Mouse (Mus musculus) kidney, embryonic 16.5 days (tissue): ENCODE data around the gene Slc25a42. TPM values are rescaled to one million over a fixed set of nuclear protein-coding genes. Genes with fewer than 3 reads are reported as not detected.

Experiments used
- ATAC-seq: fragments of 200-750 bp; cut with Nextera tagmentation; 2 replicates; pipeline ENCODE4 v1.8.0; 2017; ENCODE audit warnings: moderate TSS enrichment; ENCODE audit not compliant: low FRiP score, low TSS enrichment
- H3K27ac ChIP-seq: fragments of 300-500 bp; sonication (generic); 2 replicates; pipeline ENCODE4 v1.5.1; 2014; ENCODE audit warnings: low read length
- H3K27me3 ChIP-seq: fragments of 300-500 bp; sonication (generic); 2 replicates; pipeline ENCODE4 v1.6.1; 2014; ENCODE audit warnings: low read length, control low read depth, mixed read lengths; ENCODE audit not compliant: insufficient read depth
- H3K36me3 ChIP-seq: fragments of 300-500 bp; sonication (generic); 2 replicates; pipeline ENCODE4 v1.6.1; 2014; ENCODE audit warnings: low read length, control low read depth, mixed read lengths; ENCODE audit not compliant: insufficient read depth
- H3K4me1 ChIP-seq: fragments of 300-500 bp; sonication (generic); 2 replicates; pipeline ENCODE4 v1.6.1; 2014; ENCODE audit warnings: low read length, control low read depth, mixed read lengths; ENCODE audit not compliant: insufficient read depth
- H3K4me2 ChIP-seq: fragments of 300-500 bp; sonication (generic); replicated peaks from 2 replicates; pipeline ENCODE4 v1.6.1; 2014; ENCODE audit warnings: low read depth, low read length
- H3K4me3 ChIP-seq: fragments of 300-500 bp; sonication (generic); 2 replicates; pipeline ENCODE4 v1.5.1; 2014; ENCODE audit warnings: mild to moderate bottlenecking, low read length
- H3K9ac ChIP-seq: fragments of 300-500 bp; sonication (generic); replicated peaks from 2 replicates; pipeline ENCODE4 v1.6.1; 2014; ENCODE audit warnings: low read length
- H3K9me3 ChIP-seq: fragments of 300-500 bp; sonication (generic); 2 replicates; pipeline ENCODE4 v1.6.1; 2016; ENCODE audit warnings: low read length, control low read depth
- WGBS: fragments of 180-500 bp; shearing (Covaris S2); extraction: QIAGEN DNeasy Blood & Tissue Kit; methylation state at CpG from one replicate; pipeline ENCODE4 v1.1.7; 2014; 5-methylcytosine and 5-hydroxymethylcytosine counted together
- polyA plus RNA-seq: library from polyadenylated mRNA; unstranded; fragments of >200 nt; fragmentation: Nextera tagmentation; extraction: Ambion mirVana; gene quantifications from 2 replicates; pipeline ENCODE4 v1.2.1, GENCODE M21; 2015

Slc25a42 gene
- polyA plus RNA-seq, 1 experiment from 2014 or later = 5.0 TPM

DNA sequence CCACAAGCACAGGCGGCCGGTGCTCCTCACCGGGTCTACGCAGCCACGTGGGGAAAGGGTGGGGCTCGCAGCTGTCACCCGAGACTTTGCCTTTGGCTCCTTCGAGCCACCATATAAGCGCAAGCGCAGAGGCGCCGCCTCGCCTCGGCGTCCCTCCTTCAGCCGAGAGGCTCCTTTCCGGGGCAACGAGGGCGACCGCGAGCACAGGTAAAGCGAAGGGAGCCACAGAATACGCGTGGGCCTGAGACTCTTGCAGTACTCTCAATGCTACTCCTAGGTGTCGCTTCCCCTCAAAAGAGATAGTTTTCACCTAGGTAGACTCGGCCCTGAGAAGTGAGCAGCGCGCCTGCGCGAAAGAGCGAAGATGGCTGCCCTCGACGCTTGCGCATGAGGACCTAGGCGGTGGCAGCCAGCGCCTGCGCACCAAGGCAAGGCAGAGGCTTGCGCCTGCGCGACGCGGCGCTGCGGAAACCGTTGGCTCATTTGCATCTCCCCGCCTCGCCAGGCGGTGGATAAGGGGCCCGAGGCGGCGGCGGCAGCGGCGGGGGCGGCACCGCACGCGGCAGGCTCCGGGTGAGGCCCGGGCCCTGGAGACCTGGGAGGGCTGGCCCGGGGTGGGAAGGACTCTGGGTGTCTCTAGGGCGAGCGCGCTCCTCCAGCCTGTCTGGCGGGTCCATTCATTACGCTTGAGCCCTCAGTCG, 22.1 kb upstream of the Slc25a42 start, which contains the start of the genes Sugp2 and Armc6:
TSS of gene Sugp2 (plus strand) at position 147 of the 701 bp plus-strand sequence.
TSS of gene Armc6 (minus strand) at position 387 of the 701 bp plus-strand sequence.
- Histone ChIP-seq H3K9me3 (no peaks in the 10 kb centered on the region), H3K4me2 (peak within 1 kb of the TSS; percentile 85), H3K27ac (peak within 1 kb of the TSS; percentile 94), H3K4me1 (peaks cover 21% of the 10 kb centered on the region), H3K4me3 (peak within 1 kb of the TSS; percentile 76), H3K27me3 (no peaks in the 10 kb centered on the region), H3K9ac (peak within 1 kb of the TSS; percentile 88), H3K36me3 (peaks cover 28% of the 10 kb centered on the region; the same call in 1 of the 2 replicates)
- peak; percentile 97 for ATAC-seq
- WGBS = under 1% methylated on average over 65 of the region's 67 CpGs

DNA sequence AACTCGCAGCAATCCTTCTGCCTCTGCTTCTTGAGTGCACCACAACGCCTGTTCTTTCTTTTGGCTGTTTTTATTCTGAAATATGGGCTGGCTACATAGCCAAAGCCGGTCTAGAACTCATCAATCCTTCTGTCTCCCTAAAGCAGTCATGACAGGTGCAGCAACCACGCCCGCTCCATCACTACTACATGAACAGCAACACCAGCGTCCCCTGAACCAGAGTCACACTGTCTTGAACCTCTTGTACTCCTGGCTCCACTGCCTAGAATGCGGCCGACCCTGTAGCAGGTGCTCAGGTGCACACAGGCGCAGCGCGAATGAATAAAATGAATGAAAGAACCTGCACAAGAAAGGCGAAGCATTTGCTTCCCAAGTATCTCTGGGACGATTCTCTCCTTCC, 21.5 kb upstream of the Slc25a42 start:
- peak overlapping the region; percentile 88 for H3K9ac ChIP-seq
- peak overlapping the region; percentile 85 for H3K4me2 ChIP-seq
- peaks cover 21% of the 10 kb centered on the region for H3K4me1 ChIP-seq
- peak overlapping the region; percentile 76 for H3K4me3 ChIP-seq
- ATAC-seq = peak; percentile 16; the same call in 1 of the 2 replicates
- no peaks in the 10 kb centered on the region for H3K9me3 ChIP-seq
- no peaks in the 10 kb centered on the region for H3K27me3 ChIP-seq
- peaks cover 31% of the 10 kb centered on the region; the same call in 1 of the 2 replicates for H3K36me3 ChIP-seq
- 6% methylated on average over 13 of the region's 13 CpGs for WGBS
- H3K27ac ChIP-seq = no peak overlapping the region

DNA sequence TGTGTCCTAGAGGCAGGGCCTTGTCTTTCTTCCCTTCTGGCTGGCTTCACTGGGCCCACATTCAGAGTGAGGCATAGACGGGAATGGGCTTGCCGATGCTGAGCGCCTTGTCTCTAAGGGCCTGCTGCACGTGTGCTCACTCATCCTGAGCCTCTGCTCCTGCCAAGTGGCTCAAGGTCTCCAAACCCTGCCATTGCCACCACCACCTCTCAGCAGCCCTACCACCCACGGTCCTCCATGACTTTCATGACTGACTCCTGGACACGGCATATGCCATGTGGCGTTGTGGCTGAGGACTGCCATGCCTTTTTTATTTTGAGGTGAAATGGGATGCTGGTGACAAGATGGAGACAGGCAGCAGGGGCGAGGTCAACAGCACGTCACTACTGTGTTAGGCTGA, 18.7 kb upstream of the Slc25a42 start:
- no peaks in the 10 kb centered on the region for H3K9me3 ChIP-seq
- ATAC-seq = no peak
- no peak overlapping the region for H3K27ac ChIP-seq
- peaks cover 11% of the 10 kb centered on the region; the same call in 1 of the 2 replicates for H3K36me3 ChIP-seq
- no peak overlapping the region for H3K4me3 ChIP-seq
- H3K4me2 ChIP-seq = no peak overlapping the region
- no peaks in the 10 kb centered on the region for H3K27me3 ChIP-seq
- no peak overlapping the region for H3K9ac ChIP-seq
- WGBS = 93% methylated on average over 9 of the region's 9 CpGs
- peaks cover 16% of the 10 kb centered on the region for H3K4me1 ChIP-seq

DNA sequence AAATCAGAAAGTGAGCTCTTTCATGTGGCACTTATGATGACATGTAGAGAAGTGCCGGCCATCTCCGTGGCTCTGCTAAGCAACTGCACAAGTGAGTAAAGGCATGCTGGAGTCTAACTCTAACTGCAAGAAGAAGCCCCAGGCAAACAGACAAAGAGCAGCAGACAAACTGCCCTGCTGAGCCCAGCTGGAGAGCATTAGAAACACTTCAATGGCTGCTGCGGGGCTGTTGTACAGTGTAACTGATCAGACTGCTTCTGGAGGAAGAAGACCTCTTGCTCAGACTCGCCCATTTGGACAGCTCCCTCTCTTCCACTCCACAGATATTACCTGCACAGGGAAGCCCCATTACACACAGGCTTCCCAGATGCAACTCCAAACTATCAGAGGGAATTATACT, 15.9 kb upstream of the Slc25a42 start:
- no peaks in the 10 kb centered on the region for H3K9me3 ChIP-seq
- H3K27me3 ChIP-seq = no peaks in the 10 kb centered on the region
- no peak overlapping the region for H3K27ac ChIP-seq
- no peak overlapping the region for H3K4me3 ChIP-seq
- WGBS = 81% methylated on average over 4 of the region's 4 CpGs
- no peak overlapping the region for H3K4me2 ChIP-seq
- H3K36me3 ChIP-seq = peaks cover 20% of the 10 kb centered on the region; the same call in 1 of the 2 replicates
- no peak overlapping the region for H3K9ac ChIP-seq
- H3K4me1 ChIP-seq = no peaks in the 10 kb centered on the region; the same call in 1 of the 2 replicates
- ATAC-seq = no peak

DNA sequence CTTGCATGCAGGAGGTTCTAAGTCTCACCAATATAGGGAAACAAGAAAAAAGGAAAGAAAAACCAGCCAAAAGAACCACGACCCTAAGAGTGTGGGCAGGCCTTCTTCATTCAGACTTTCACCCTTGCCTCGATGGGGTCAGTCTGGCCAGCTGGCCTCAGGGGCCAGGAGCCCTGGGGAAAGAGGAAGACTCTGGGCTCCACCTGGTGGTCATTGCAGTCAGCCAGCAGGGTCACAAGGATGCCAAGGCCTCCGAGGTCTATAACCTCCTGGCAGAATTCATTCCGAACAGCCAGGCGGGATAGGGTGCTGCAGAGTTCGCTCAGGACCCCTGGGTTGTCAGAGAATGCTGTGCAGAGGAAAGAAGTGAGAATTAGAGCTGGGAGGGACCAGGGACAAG, 11.2 kb upstream of the Slc25a42 start:
- no peak for ATAC-seq
- Histone ChIP-seq H3K27me3 (no peaks in the 10 kb centered on the region), H3K9me3 (no peaks in the 10 kb centered on the region), H3K4me1 (no peaks in the 10 kb centered on the region), H3K4me2 (no peak overlapping the region), H3K36me3 (peaks cover 9% of the 10 kb centered on the region; the same call in 1 of the 2 replicates), H3K9ac (no peak overlapping the region), H3K27ac (no peak overlapping the region), H3K4me3 (no peak overlapping the region)
- WGBS = 41% methylated on average over 6 of the region's 6 CpGs

DNA sequence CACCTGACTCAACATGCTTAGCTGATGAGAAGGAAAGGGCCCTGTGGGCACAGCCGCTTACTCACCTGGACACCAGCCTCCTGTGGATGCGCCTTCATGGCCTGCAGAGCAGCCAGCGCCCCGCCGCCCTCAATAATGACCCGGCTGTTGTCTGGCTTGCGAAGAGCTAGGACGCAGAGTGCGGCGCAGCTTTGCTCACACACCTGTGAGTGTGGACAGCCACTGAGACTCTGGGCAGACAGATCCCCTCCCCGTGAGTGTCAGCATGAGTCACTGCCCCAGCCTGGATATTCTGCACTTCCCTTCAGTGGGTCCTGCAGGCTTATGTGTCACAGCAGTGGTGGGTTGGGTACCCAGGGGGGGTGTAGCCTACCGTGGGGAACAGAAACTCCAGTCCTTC, 9.9 kb upstream of the Slc25a42 start:
- WGBS = 96% methylated on average over 12 of the region's 12 CpGs
- Histone ChIP-seq H3K4me2 (no peak overlapping the region), H3K27ac (no peak overlapping the region), H3K27me3 (no peaks in the 10 kb centered on the region), H3K4me3 (no peak overlapping the region), H3K9ac (no peak overlapping the region), H3K4me1 (no peaks in the 10 kb centered on the region), H3K36me3 (peaks cover 9% of the 10 kb centered on the region; the same call in 1 of the 2 replicates), H3K9me3 (no peaks in the 10 kb centered on the region)
- ATAC-seq = no peak

DNA sequence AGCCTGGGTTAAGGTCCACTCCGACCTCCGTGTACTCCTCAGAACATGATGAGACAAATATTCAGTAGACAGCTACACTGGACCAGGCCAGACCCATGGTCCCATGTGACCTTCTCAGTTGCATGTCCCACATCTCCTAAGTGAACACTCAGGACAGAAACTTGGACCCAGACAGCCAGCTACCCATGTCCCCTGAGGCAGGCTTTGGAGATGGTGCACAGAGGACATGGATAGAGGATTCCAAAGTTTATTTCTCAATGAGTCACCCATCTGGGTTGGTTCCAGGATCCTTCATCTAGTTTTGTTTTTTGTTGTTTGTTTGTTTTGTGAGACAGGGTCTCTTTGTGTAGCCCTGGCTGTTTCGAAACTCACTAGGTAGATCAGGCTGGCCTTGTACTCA, 8.8 kb upstream of the Slc25a42 start:
- Histone ChIP-seq H3K9me3 (no peaks in the 10 kb centered on the region), H3K4me3 (no peak overlapping the region), H3K4me2 (no peak overlapping the region), H3K9ac (0 out of 2 replicates have a peak overlapping the region, but pooled peaks have one; percentile 27), H3K27me3 (no peaks in the 10 kb centered on the region), H3K27ac (no peak overlapping the region), H3K4me1 (no peaks in the 10 kb centered on the region), H3K36me3 (peaks cover 9% of the 10 kb centered on the region; the same call in 1 of the 2 replicates)
- WGBS = 93% methylated on average over 3 of the region's 3 CpGs
- no peak for ATAC-seq

DNA sequence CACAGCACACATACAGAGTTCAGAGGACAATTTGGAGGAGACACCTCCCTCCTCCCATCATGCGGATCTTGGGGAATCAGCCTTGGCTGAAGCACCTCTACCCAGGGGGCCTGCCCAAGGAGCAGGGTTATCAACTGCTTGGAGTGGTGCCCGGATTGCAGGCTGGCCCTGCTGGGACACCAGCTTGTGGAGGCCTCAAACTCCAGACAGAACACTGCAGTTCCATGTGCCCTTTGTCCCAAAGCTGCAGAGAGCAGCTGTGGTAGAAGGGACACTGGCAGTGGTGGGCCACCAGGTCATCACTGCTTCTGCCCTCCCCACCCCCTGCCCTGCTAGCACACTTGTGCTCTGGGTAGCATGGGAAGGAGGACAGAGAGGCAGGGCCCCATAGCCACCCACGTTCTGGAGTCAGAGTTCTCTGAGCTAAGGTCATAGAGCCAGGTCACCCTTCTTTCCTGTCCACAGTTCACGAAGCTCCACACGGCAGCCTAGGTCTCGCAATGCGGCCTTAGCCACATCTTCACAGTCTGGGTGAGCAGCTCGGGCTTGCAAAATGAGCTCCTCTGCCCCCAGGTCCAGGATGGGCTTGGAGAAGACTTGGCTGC, 8.2 kb upstream of the Slc25a42 start:
- Histone ChIP-seq H3K4me1 (no peaks in the 10 kb centered on the region), H3K27me3 (no peaks in the 10 kb centered on the region), H3K4me2 (no peak overlapping the region), H3K27ac (no peak overlapping the region), H3K9me3 (no peaks in the 10 kb centered on the region), H3K9ac (0 out of 2 replicates have a peak overlapping the region, but pooled peaks have one; percentile 27), H3K4me3 (no peak overlapping the region), H3K36me3 (peaks cover 9% of the 10 kb centered on the region; the same call in 1 of the 2 replicates)
- ATAC-seq = no peak
- 63% methylated on average over 8 of the region's 8 CpGs for WGBS

DNA sequence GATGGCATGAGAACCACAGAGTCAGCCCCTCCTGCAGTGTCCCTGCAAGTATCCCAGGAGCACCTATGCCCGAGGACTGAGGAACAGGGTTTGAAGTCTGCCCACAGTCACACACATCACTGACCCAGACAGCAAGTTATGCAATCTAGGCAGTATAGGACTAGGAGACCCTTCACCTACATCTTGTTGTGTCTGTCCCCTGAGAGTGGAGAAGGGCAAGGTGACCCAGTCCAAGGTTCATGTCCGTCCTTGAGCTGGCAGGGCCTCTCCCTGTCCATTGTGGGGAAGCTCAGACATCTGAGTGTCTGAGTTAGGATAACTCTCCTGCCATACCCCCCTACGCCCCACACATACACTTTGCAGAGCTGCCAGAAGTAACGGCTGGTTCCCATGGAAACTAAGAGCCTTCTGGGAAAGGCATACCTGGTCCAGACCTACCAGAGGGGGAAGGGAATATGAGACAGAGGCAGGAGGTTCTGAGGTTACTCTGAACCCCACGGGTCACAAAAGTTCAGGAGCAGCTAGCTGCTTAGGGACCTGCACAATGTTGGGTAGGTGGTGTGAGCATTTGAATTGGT, 7.1 kb upstream of the Slc25a42 start:
- no peaks in the 10 kb centered on the region for H3K9me3 ChIP-seq
- H3K4me2 ChIP-seq = no peak overlapping the region
- ATAC-seq = no peak
- H3K9ac ChIP-seq = no peak overlapping the region
- WGBS = 50% methylated on average over 5 of the region's 5 CpGs
- H3K4me3 ChIP-seq = no peak overlapping the region
- H3K36me3 ChIP-seq = peaks cover 2% of the 10 kb centered on the region; the same call in 1 of the 2 replicates
- H3K27ac ChIP-seq = no peak overlapping the region
- H3K4me1 ChIP-seq = no peaks in the 10 kb centered on the region
- H3K27me3 ChIP-seq = no peaks in the 10 kb centered on the region
